Mouse (Mus musculus) liver, postnatal 0 days (tissue): ENCODE data around the gene Nenf. TPM values are rescaled to one million over a fixed set of nuclear protein-coding genes. Genes with fewer than 3 reads are reported as not detected.

Experiments
- ATAC-seq: fragments of 200-750 bp; cut with Nextera tagmentation; 2 replicates; pipeline ENCODE4 v1.8.0; 2017; ENCODE audit warnings: mild to moderate bottlenecking, moderate library complexity
- DNase-seq: peaks from one replicate; pipeline ENCODE4 v3.0.0-alpha.2; 2016
- H3K27ac ChIP-seq: fragments of 300-500 bp; sonication (generic); 2 replicates; pipeline ENCODE4 v1.5.1; 2014; ENCODE audit warnings: antibody characterized with exemption, moderate library complexity, mild to moderate bottlenecking, low read depth
- H3K27me3 ChIP-seq: fragments of 300-500 bp; sonication (generic); 2 replicates; pipeline ENCODE4 v1.6.1; 2014; ENCODE audit warnings: low read length, control low read depth, mixed read lengths; ENCODE audit not compliant: insufficient read depth
- H3K36me3 ChIP-seq: fragments of 300-500 bp; sonication (generic); replicated peaks from 2 replicates; pipeline ENCODE4 v1.6.1; 2014; ENCODE audit warnings: mild to moderate bottlenecking, control low read depth, low read length, moderate library complexity, mixed read lengths; ENCODE audit not compliant: insufficient read depth
- H3K4me1 ChIP-seq: fragments of 300-500 bp; sonication (generic); 2 replicates; pipeline ENCODE4 v1.6.1; 2014; ENCODE audit warnings: antibody characterized with exemption, mild to moderate bottlenecking, control low read depth; ENCODE audit not compliant: insufficient read depth
- H3K4me2 ChIP-seq: fragments of 300-500 bp; sonication (generic); 2 replicates; pipeline ENCODE4 v1.6.1; 2014; ENCODE audit warnings: low read depth, mild to moderate bottlenecking, low read length, moderate library complexity, mixed read lengths
- H3K4me3 ChIP-seq: fragments of 300-500 bp; sonication (generic); 2 replicates; pipeline ENCODE4 v1.5.1; 2014; ENCODE audit warnings: low read depth, low read length
- H3K9ac ChIP-seq: fragments of 300-500 bp; sonication (generic); replicated peaks from 2 replicates; pipeline ENCODE4 v1.6.1; 2014; ENCODE audit warnings: mild to moderate bottlenecking, moderate library complexity
- H3K9me3 ChIP-seq: fragments of 300-500 bp; sonication (generic); 2 replicates; pipeline ENCODE4 v1.6.1; 2016; ENCODE audit warnings: mild to moderate bottlenecking, control low read depth, low read length, mixed read lengths
- CTCF ChIP-seq: sonication (generic); IDR thresholded peaks from 2 replicates; pipeline ENCODE4 v1.5.1; 2016; ENCODE audit warnings: antibody characterized with exemption, low read depth
- EP300 ChIP-seq: IDR thresholded peaks from 2 replicates; pipeline ENCODE4 v1.6.1; 2016; ENCODE audit warnings: antibody characterized with exemption, low read depth, mild to moderate bottlenecking
- WGBS: fragments of 180-500 bp; shearing (Covaris S2); extraction: QIAGEN DNeasy Blood & Tissue Kit; methylation state at CpG from one replicate; pipeline ENCODE4 v1.1.7; 2014; ENCODE audit not compliant: insufficient replicate concordance; 5-methylcytosine and 5-hydroxymethylcytosine counted together
- polyA plus RNA-seq: library from polyadenylated mRNA; unstranded; fragments of >200 nt; fragmentation: Nextera tagmentation; extraction: Ambion mirVana; gene quantifications from 2 replicates; pipeline ENCODE4 v1.2.1, GENCODE M21; 2015

The Nenf gene
- polyA plus RNA-seq, 1 experiment from 2014 or later, result 37.0 TPM

DNA sequence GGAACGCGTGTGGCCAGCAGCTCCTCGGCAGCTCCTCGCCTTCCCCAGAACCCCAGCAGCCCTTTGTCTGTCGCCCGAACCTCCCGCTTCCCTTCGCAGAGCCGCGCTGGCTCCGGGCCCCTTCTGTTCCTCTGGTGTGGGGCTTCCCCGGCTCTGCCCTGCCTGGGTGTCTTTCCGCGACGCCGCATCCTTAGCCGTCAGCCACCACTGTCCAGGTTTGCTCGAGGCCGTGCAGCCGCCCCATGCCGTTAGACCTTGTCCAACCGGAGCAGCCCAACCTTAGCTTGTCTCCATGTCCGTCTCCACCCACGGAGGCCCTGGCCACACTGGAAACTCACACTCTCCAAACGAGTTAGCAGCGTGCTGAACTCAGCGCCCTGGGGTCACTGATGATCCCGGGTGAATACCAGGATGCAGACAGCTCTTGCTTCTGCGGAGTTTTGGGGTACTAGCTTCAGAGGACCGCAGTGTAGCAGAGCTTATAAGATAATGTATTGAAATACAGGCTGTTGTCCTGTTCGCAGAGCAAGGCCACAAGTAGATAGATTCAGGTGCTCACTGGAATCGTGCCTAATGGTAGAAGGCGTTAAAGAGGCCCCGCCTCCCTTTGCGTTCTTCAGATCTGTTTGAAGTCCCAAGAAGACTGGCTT lies 8.4 kb upstream of the Nenf start:
- no peak for TF ChIP-seq EP300
- TF ChIP-seq CTCF, result no peak
- H3K27me3 ChIP-seq, result no peaks in the 10 kb centered on the region
- peak overlapping the region; percentile 36; the same call in 1 of the 2 replicates for H3K27ac ChIP-seq
- H3K4me1 ChIP-seq, result peaks cover 32% of the 10 kb centered on the region
- peak overlapping the region; percentile 76 for H3K9ac ChIP-seq
- no peaks in the 10 kb centered on the region for H3K36me3 ChIP-seq
- ATAC-seq (peak; percentile 60), DNase-seq (peak; percentile 64)
- 1% methylated on average over 33 of the region's 35 CpGs for WGBS
- peak overlapping the region; percentile 98 for H3K4me2 ChIP-seq
- H3K4me3 ChIP-seq, result peak overlapping the region; percentile 70
- no peaks in the 10 kb centered on the region for H3K9me3 ChIP-seq

DNA sequence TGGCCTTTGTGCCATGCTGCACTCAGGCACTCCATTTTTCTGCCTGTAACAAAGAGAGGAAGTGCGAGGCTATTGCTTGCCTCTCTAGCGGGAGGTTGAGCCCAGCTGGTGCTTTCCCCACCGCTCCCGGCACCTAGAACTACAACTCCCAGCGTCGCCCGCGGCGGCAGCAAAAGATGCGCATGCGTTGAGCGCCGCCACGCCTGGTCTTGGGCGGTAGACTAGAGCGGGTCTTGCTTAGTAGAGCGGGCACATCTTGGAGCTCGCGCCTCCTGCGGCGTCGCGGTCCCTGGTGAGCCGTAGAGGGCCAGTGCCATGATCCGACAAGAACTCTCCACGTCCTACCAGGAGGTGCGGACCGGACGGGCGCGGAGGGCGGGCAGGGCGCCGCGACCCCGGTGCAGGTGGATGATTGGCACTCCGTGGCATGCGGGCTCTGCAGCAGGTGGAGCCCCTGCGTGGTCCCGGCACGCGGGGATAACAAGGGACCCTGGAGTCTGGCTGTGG lies 7.8 kb upstream of the Nenf start, which contains the start of gene Tmem206:
Gene Tmem206 (plus strand): TSS at position 187 of the 507 bp plus-strand sequence.
- Histone ChIP-seq H3K9me3 (no peaks in the 10 kb centered on the region), H3K4me2 (peak within 1 kb of the TSS; percentile 98), H3K4me1 (peaks cover 32% of the 10 kb centered on the region), H3K27me3 (no peaks in the 10 kb centered on the region), H3K36me3 (no peaks in the 10 kb centered on the region), H3K4me3 (peak within 1 kb of the TSS; percentile 70), H3K9ac (peak within 1 kb of the TSS; percentile 76), H3K27ac (peak within 1 kb of the TSS; percentile 36; the same call in 1 of the 2 replicates)
- peak; percentile 95 for ATAC-seq
- TF ChIP-seq CTCF (peak; percentile 22), EP300 (no peak)
- under 1% methylated on average over 41 of the region's 42 CpGs for WGBS
- peak; percentile 97 for DNase-seq

DNA sequence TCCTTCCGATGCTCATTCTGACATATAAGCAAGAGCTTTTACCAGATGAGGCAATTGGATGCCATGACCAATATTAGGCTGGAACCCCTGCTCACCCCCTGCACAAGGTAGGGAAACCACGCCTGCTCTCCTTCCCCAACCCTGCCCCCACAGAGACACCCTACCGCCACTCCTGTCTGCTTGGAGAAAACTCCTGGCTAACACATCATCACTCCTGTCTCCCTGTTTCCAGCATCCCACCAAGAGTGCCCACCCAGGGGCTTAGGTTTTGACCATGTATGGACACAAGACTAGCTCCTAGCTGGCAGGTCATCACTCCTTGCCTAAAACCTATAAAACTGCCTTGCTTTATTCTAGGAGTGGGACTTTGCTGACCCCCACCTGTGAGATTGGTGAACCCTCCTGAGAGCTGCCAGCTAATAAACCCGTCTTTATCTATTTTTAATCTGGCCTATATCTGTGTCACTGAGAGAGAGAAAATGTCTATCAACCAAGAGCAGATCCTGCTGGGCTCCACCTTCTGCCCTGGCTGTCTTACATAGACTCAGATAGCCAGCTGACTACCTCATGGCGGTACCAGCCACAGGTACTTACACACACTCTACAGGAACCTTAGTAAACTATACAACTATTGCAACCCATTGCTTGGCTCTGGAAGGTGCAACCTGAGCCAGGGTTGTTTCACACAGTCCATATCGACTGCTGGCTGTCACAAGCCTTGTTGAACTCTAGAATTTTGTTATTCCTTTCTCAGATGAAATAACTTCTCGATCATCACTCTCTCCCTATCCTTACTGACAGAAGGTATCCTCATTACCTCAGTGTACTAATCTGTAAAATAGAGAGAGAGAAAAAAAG lies 7.0 kb upstream of the Nenf start:
- 0 out of 2 replicates have a peak overlapping the region, but pooled peaks have one; percentile 0 for H3K27ac ChIP-seq
- DNase-seq, result no peak
- H3K9ac ChIP-seq, result 0 out of 2 replicates have a peak overlapping the region, but pooled peaks have one; percentile 76

DNA sequence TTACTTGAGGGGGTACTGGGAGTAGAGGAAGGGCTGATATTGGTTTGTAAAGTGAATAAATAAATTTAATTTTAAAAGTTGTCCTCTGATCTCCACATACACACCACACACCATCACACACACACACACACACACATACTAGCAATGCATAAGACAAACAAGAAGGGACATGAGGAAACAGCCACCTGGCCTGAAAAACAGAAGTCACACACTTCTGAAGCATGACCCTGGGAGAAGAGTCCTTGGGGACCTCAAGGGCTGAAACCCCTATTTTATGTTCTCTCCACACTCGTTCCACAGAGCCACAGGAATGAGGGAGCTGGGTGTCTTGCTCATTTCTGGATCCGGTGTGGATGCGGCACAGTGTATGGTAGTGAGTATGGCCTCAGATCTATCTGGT lies 5.4 kb upstream of the Nenf start:
- H3K36me3 ChIP-seq, result no peaks in the 10 kb centered on the region
- peaks cover 30% of the 10 kb centered on the region for H3K4me1 ChIP-seq
- TF ChIP-seq EP300 (no peak), CTCF (no peak)
- H3K9ac ChIP-seq, result no peak overlapping the region
- 77% methylated on average over 3 of the region's 3 CpGs for WGBS
- no peaks in the 10 kb centered on the region for H3K9me3 ChIP-seq
- ATAC-seq, result no peak
- H3K27ac ChIP-seq, result no peak overlapping the region
- DNase-seq, result no peak
- H3K27me3 ChIP-seq, result no peaks in the 10 kb centered on the region
- H3K4me3 ChIP-seq, result no peak overlapping the region
- H3K4me2 ChIP-seq, result no peak overlapping the region

More for the DNA sequence above, 7.0 kb upstream of the Nenf start:
- Histone ChIP-seq H3K4me2 (peak overlapping the region; percentile 98), H3K36me3 (no peaks in the 10 kb centered on the region), H3K9me3 (no peaks in the 10 kb centered on the region), H3K4me3 (peak overlapping the region; percentile 70), H3K27me3 (no peaks in the 10 kb centered on the region), H3K4me1 (peaks cover 29% of the 10 kb centered on the region)
- 66% methylated on average over 7 of the region's 7 CpGs for WGBS
- TF ChIP-seq EP300 (0 out of 2 replicates have a peak, but pooled peaks have one; percentile 12), CTCF (no peak)
- ATAC-seq, result peak; percentile 16

DNA sequence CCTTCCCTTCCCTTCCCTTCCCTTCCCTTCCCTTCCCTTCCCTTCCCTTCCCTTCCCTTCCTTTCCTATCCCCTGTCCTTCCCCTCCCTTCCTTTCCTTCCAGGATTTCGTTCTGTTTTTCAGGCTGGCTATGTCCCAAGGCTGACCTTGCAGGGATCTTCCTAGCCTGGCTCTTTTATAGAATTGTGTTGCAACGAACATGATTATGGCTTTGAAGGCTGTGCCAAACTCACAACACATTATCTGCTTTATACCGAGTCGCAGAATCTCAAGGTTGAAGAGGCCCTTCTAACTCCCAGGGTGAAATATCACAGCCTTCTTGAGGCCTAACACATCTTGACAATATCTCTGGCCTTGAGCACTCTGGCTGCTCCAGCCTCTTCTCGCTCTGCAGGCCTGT lies 692 bp upstream of the Nenf start:
- WGBS, result 57% methylated on average over 5 of the region's 5 CpGs
- Histone ChIP-seq H3K27ac (0 out of 2 replicates have a peak overlapping the region, but pooled peaks have one; percentile 34), H3K27me3 (no peaks in the 10 kb centered on the region), H3K36me3 (no peaks in the 10 kb centered on the region), H3K4me1 (peaks cover 12% of the 10 kb centered on the region), H3K9me3 (no peaks in the 10 kb centered on the region), H3K4me3 (no peak overlapping the region), H3K9ac (no peak overlapping the region), H3K4me2 (peak overlapping the region; percentile 91)
- no peak for TF ChIP-seq CTCF
- no peak for TF ChIP-seq EP300
- ATAC-seq, result no peak
- no peak for DNase-seq

- H3K4me1 ChIP-seq, result peaks cover 20% of the 10 kb centered on the region
- no peaks in the 10 kb centered on the region for H3K27me3 ChIP-seq
- no peak for TF ChIP-seq EP300
- TF ChIP-seq CTCF, result peak; percentile 22; the same call in 1 of the 2 replicates
- 0 out of 2 replicates have a peak overlapping the region, but pooled peaks have one; percentile 74 for H3K27ac ChIP-seq
- no peak overlapping the region for H3K9ac ChIP-seq
- no peaks in the 10 kb centered on the region for H3K36me3 ChIP-seq
- ATAC-seq (no peak), DNase-seq (no peak)
- H3K9me3 ChIP-seq, result no peaks in the 10 kb centered on the region
- H3K4me3 ChIP-seq, result peak overlapping the region; percentile 72; the same call in 1 of the 2 replicates
- WGBS, result 85% methylated on average over 8 of the region's 8 CpGs
- H3K4me2 ChIP-seq, result 0 out of 2 replicates have a peak overlapping the region, but pooled peaks have one; percentile 91
Measured at GRCm38 (mm10) chr1:191316818-191317217, 1.2 kb downstream of the Nenf start.
